Mouse (Mus musculus) lung, postnatal 0 days (tissue): ENCODE data around the gene Phip. TPM values are rescaled to one million over a fixed set of nuclear protein-coding genes. Genes with fewer than 3 reads are reported as not detected.

Experiments used
- ATAC-seq: fragments of 200-750 bp; cut with Nextera tagmentation; 2 replicates; pipeline ENCODE4 v1.8.0; 2017; ENCODE audit warnings: moderate library complexity
- DNase-seq: peaks from one replicate; pipeline ENCODE4 v3.0.0-alpha.2; 2016; ENCODE audit warnings: low spot score
- H3K27ac ChIP-seq: fragments of 300-500 bp; sonication (generic); 2 replicates; pipeline ENCODE4 v1.5.1; 2014; ENCODE audit warnings: antibody characterized with exemption, mild to moderate bottlenecking, low read length, mixed read lengths
- H3K27me3 ChIP-seq: fragments of 300-500 bp; sonication (generic); replicated peaks from 2 replicates; pipeline ENCODE4 v1.6.1; 2014; ENCODE audit warnings: low read length, mixed read lengths; ENCODE audit not compliant: insufficient read depth
- H3K36me3 ChIP-seq: fragments of 300-500 bp; sonication (generic); 2 replicates; pipeline ENCODE4 v1.6.1; 2014; ENCODE audit warnings: low read length, mixed read lengths; ENCODE audit not compliant: insufficient read depth
- H3K4me1 ChIP-seq: fragments of 300-500 bp; sonication (generic); 2 replicates; pipeline ENCODE4 v1.6.1; 2014; ENCODE audit warnings: antibody characterized with exemption, low read depth, low read length, mixed read lengths; ENCODE audit not compliant: insufficient read depth
- H3K4me2 ChIP-seq: fragments of 300-500 bp; sonication (generic); replicated peaks from 2 replicates; pipeline ENCODE4 v1.6.1; 2014; ENCODE audit warnings: low read depth, mild to moderate bottlenecking, low read length, moderate library complexity, mixed read lengths
- H3K4me3 ChIP-seq: fragments of 300-500 bp; sonication (generic); 2 replicates; pipeline ENCODE4 v1.5.1; 2014; ENCODE audit warnings: low read depth, low read length
- H3K9ac ChIP-seq: fragments of 300-500 bp; sonication (generic); replicated peaks from 2 replicates; pipeline ENCODE4 v1.6.1; 2014; ENCODE audit warnings: low read depth, mild to moderate bottlenecking
- H3K9me3 ChIP-seq: fragments of 300-500 bp; sonication (generic); 2 replicates; pipeline ENCODE4 v1.6.1; 2016; ENCODE audit warnings: low read length, mixed read lengths
- CTCF ChIP-seq: IDR thresholded peaks from 2 replicates; pipeline ENCODE4 v1.5.1; 2016; ENCODE audit warnings: antibody characterized with exemption, mild to moderate bottlenecking
- EP300 ChIP-seq: IDR thresholded peaks from 2 replicates; pipeline ENCODE4 v1.6.1; 2016; ENCODE audit warnings: antibody characterized with exemption, mild to moderate bottlenecking, control low read depth
- WGBS: fragments of 180-500 bp; shearing (Covaris S2); extraction: QIAGEN DNeasy Blood & Tissue Kit; methylation state at CpG from one replicate; pipeline ENCODE4 v1.1.7; 2014; 5-methylcytosine and 5-hydroxymethylcytosine counted together
- polyA plus RNA-seq: library from polyadenylated mRNA; unstranded; fragments of >200 nt; fragmentation: Nextera tagmentation; extraction: Ambion mirVana; gene quantifications from 2 replicates; pipeline ENCODE4 v1.2.1, GENCODE M21; 2015

Gene Phip
- polyA plus RNA-seq, 1 experiment from 2014 or later: 31.0 TPM

- H3K27me3 ChIP-seq: no peaks in the 10 kb centered on the region
- H3K4me3 ChIP-seq: no peak overlapping the region
- 59% methylated on average over 4 of the region's 4 CpGs for WGBS
- H3K4me1 ChIP-seq: no peaks in the 10 kb centered on the region
- TF ChIP-seq EP300: no peak
- ATAC-seq (no peak), DNase-seq (no peak)
- no peaks in the 10 kb centered on the region for H3K9me3 ChIP-seq
- no peak overlapping the region for H3K27ac ChIP-seq
- H3K36me3 ChIP-seq: no peaks in the 10 kb centered on the region
- no peak overlapping the region for H3K4me2 ChIP-seq
- H3K9ac ChIP-seq: no peak overlapping the region
These were observed 114.0 kb downstream of the Phip start for GRCm38 (mm10) chr9:82861316-82861715.

- WGBS: 60% methylated on average over 2 of the region's 2 CpGs
- DNase-seq (no peak), ATAC-seq (no peak)
- TF ChIP-seq CTCF (no peak), EP300 (no peak)
- H3K27me3 ChIP-seq: no peaks in the 10 kb centered on the region
- no peaks in the 10 kb centered on the region for H3K36me3 ChIP-seq
- no peak overlapping the region for H3K4me3 ChIP-seq
- no peaks in the 10 kb centered on the region for H3K9me3 ChIP-seq
- no peak overlapping the region for H3K27ac ChIP-seq
- H3K4me1 ChIP-seq: no peaks in the 10 kb centered on the region
- no peak overlapping the region for H3K9ac ChIP-seq
- H3K4me2 ChIP-seq: no peak overlapping the region
These were observed 114.5 kb downstream of the Phip start for GRCm38 (mm10) chr9:82860805-82861204.

- no peaks in the 10 kb centered on the region for H3K4me1 ChIP-seq
- H3K27ac ChIP-seq: no peak overlapping the region
- no peak overlapping the region for H3K4me3 ChIP-seq
- no peak overlapping the region for H3K9ac ChIP-seq
- H3K27me3 ChIP-seq: no peaks in the 10 kb centered on the region
- no peak for ATAC-seq
- no peak overlapping the region for H3K4me2 ChIP-seq
- DNase-seq: no peak
- 70% methylated on average over 4 of the region's 4 CpGs for WGBS
- H3K9me3 ChIP-seq: no peaks in the 10 kb centered on the region
- no peaks in the 10 kb centered on the region for H3K36me3 ChIP-seq
- TF ChIP-seq CTCF (no peak), EP300 (no peak)
These were observed 119.1 kb downstream of the Phip start for GRCm38 (mm10) chr9:82856241-82856640.

GRCm38 (mm10) chr9:82854973-82855614, 120.2 kb downstream of the Phip start:
- 23% methylated on average over 3 of the region's 3 CpGs for WGBS
- H3K9me3 ChIP-seq: no peaks in the 10 kb centered on the region
- no peak for TF ChIP-seq CTCF
- no peak for TF ChIP-seq EP300
- H3K4me1 ChIP-seq: no peaks in the 10 kb centered on the region
- H3K27ac ChIP-seq: no peak overlapping the region
- no peak overlapping the region for H3K4me2 ChIP-seq
- H3K4me3 ChIP-seq: no peak overlapping the region
- no peak overlapping the region for H3K9ac ChIP-seq
- no peak for ATAC-seq
- DNase-seq: no peak
- H3K36me3 ChIP-seq: no peaks in the 10 kb centered on the region
- no peaks in the 10 kb centered on the region for H3K27me3 ChIP-seq

GRCm38 (mm10) chr9:82854040-82854439, 121.3 kb downstream of the Phip start:
- Histone ChIP-seq H3K4me1 (no peaks in the 10 kb centered on the region), H3K27ac (no peak overlapping the region), H3K9ac (no peak overlapping the region), H3K36me3 (no peaks in the 10 kb centered on the region), H3K27me3 (no peaks in the 10 kb centered on the region), H3K4me2 (no peak overlapping the region), H3K4me3 (no peak overlapping the region), H3K9me3 (no peaks in the 10 kb centered on the region)
- peak; percentile 43 for DNase-seq
- peak; percentile 63 for TF ChIP-seq CTCF
- no peak for TF ChIP-seq EP300
- WGBS: 52% methylated on average over 2 of the region's 2 CpGs
- ATAC-seq: no peak

- DNase-seq: no peak
- TF ChIP-seq CTCF: no peak
These were observed 132.6 kb downstream of the Phip start for GRCm38 (mm10) chr9:82842671-82843070.

GRCm38 (mm10) chr9:82835921-82836320, 139.4 kb downstream of the Phip start:
- no peak overlapping the region for H3K9ac ChIP-seq
- H3K4me2 ChIP-seq: no peak overlapping the region
- no peak for DNase-seq
- TF ChIP-seq CTCF: no peak
- TF ChIP-seq EP300: no peak
- H3K27ac ChIP-seq: no peak overlapping the region
- H3K27me3 ChIP-seq: no peaks in the 10 kb centered on the region
- no peaks in the 10 kb centered on the region for H3K4me1 ChIP-seq
- ATAC-seq: no peak
- no peaks in the 10 kb centered on the region for H3K9me3 ChIP-seq
- 76% methylated on average over 6 of the region's 6 CpGs for WGBS
- no peak overlapping the region for H3K4me3 ChIP-seq
- H3K36me3 ChIP-seq: no peaks in the 10 kb centered on the region

More at GRCm38 (mm10) chr9:82842671-82843070, 132.6 kb downstream of the Phip start:
- Histone ChIP-seq H3K4me2 (no peak overlapping the region), H3K27me3 (no peaks in the 10 kb centered on the region), H3K9me3 (no peaks in the 10 kb centered on the region), H3K36me3 (no peaks in the 10 kb centered on the region), H3K27ac (no peak overlapping the region), H3K4me3 (no peak overlapping the region), H3K4me1 (no peaks in the 10 kb centered on the region), H3K9ac (no peak overlapping the region)
- WGBS: 84% methylated on average over 4 of the region's 4 CpGs
- ATAC-seq: no peak
